Mouse (Mus musculus) CH12.LX (cell line): ENCODE measurements around the gene Pbx3. TPM values are rescaled to one million over a fixed set of nuclear protein-coding genes. Genes with fewer than 3 reads are reported as not detected.

Source experiments
- DNase-seq: peaks from one replicate; pipeline ENCODE4 v3.0.0-alpha.2; 2013; ENCODE audit errors: extremely low read depth
- H3K27ac ChIP-seq: 2 replicates; pipeline ENCODE4 v1.5.1; 2012; ENCODE audit warnings: low read depth, mild to moderate bottlenecking, control low read depth, moderate library complexity; ENCODE audit not compliant: insufficient read depth
- H3K27me3 ChIP-seq: replicated peaks from 2 replicates; pipeline ENCODE3; 2012; ENCODE audit warnings: inconsistent platforms
- H3K36me3 ChIP-seq, 2 experiments: replicated peaks in 1 of 2; 2 replicates each; pipeline versions ENCODE3 to v1.6.1; 2012; ENCODE audit warnings: inconsistent platforms in 1 of 2, low read length in 1 of 2, mild to moderate bottlenecking in 1 of 2, mixed read lengths in 1 of 2, moderate library complexity in 1 of 2; ENCODE audit not compliant: control insufficient read depth in 1 of 2, insufficient read depth in 1 of 2
- H3K4me1 ChIP-seq, 2 experiments: 2 replicates each; pipeline ENCODE4 v1.6.1; 2012; ENCODE audit warnings: inconsistent platforms in 1 of 2, moderate library complexity in 1 of 2; ENCODE audit not compliant: insufficient read depth in 2 of 2, control insufficient read depth in 1 of 2
- H3K4me2 ChIP-seq: 2 replicates; pipeline ENCODE4 v1.6.1; 2012; ENCODE audit warnings: low read depth, mild to moderate bottlenecking, control low read depth; ENCODE audit not compliant: poor library complexity, insufficient read depth, severe bottlenecking
- H3K4me3 ChIP-seq, 3 experiments: fragments of 150-350 bp in 1 of 3; sonication (generic) in 1 of 3; replicated peaks in 1 of 3; 2 replicates each; pipeline versions ENCODE3 to v1.5.1; 2011 to 2012; ENCODE audit warnings: low read depth in 2 of 3, low read length in 2 of 3, mild to moderate bottlenecking in 2 of 3, moderate library complexity in 2 of 3, control low read depth in 1 of 3, improper control_type of control experiment in 1 of 3, inconsistent platforms in 1 of 3, mixed read lengths in 1 of 3; ENCODE audit not compliant: poor library complexity in 1 of 3
- H3K79me2 ChIP-seq: replicated peaks from 2 replicates; pipeline ENCODE4 v1.6.1; 2012; ENCODE audit warnings: mild to moderate bottlenecking, moderate library complexity; ENCODE audit not compliant: control insufficient read depth, poor library complexity, insufficient read depth, severe bottlenecking; ENCODE audit errors: extremely low read depth
- H3K9ac ChIP-seq: 2 replicates; pipeline ENCODE4 v1.6.1; 2012; ENCODE audit warnings: low read depth, mild to moderate bottlenecking, control low read depth, moderate library complexity; ENCODE audit not compliant: insufficient read depth
- H3K9me3 ChIP-seq: replicated peaks from 2 replicates; pipeline ENCODE3; 2012; ENCODE audit warnings: low read length, inconsistent platforms, mixed read lengths
- BHLHE40 ChIP-seq: IDR thresholded peaks from 2 replicates; pipeline ENCODE4 v1.6.1; 2011; ENCODE audit warnings: mild to moderate bottlenecking, low read depth, low read length, improper control_type of control experiment
- CTCF ChIP-seq, 2 experiments: IDR thresholded peaks in 1 of 2; conservative IDR thresholded peaks in 1 of 2; 2 replicates each; pipeline ENCODE4 v1.5.1; 2011 to 2012; ENCODE audit warnings: low read depth in 2 of 2, low read length in 2 of 2, improper control_type of control experiment in 1 of 2, inconsistent platforms in 1 of 2, mild to moderate bottlenecking in 1 of 2, moderate library complexity in 1 of 2
- ETS1 ChIP-seq: conservative IDR thresholded peaks from 2 replicates; pipeline ENCODE4 v1.6.1; 2012; ENCODE audit warnings: low read depth, mild to moderate bottlenecking, inconsistent platforms, low read length, improper control_type of control experiment, moderate library complexity
- GABPA ChIP-seq: IDR thresholded peaks from 2 replicates; pipeline ENCODE4 v1.6.1; 2012; ENCODE audit warnings: low read depth, low read length, improper control_type of control experiment, inconsistent platforms; ENCODE audit not compliant: insufficient replicate concordance
- MAFK ChIP-seq: IDR thresholded peaks from 2 replicates; pipeline ENCODE4 v1.6.1; 2011; ENCODE audit warnings: low read length, improper control_type of control experiment; ENCODE audit not compliant: insufficient replicate concordance
- MAZ ChIP-seq: IDR thresholded peaks from 2 replicates; pipeline ENCODE4 v1.6.1; 2012; ENCODE audit warnings: low read depth, mild to moderate bottlenecking, inconsistent platforms, low read length, improper control_type of control experiment, moderate library complexity
- MXI1 ChIP-seq: IDR thresholded peaks from 2 replicates; pipeline ENCODE4 v1.6.1; 2011; ENCODE audit warnings: mild to moderate bottlenecking, low read depth, low read length, improper control_type of control experiment
- NRF1 ChIP-seq: IDR thresholded peaks from 2 replicates; pipeline ENCODE4 v1.6.1; 2014; ENCODE audit warnings: low read depth, mild to moderate bottlenecking, inconsistent platforms, low read length, improper control_type of control experiment, moderate library complexity
- POLR2AphosphoS2 ChIP-seq: IDR thresholded peaks from 2 replicates; pipeline ENCODE4 v1.6.1; 2011; ENCODE audit warnings: low read depth, low read length, improper control_type of control experiment
- RAD21 ChIP-seq: IDR thresholded peaks from 2 replicates; pipeline ENCODE4 v1.6.1; 2011; ENCODE audit warnings: low read depth, mild to moderate bottlenecking, low read length, improper control_type of control experiment, moderate library complexity
- SIN3A ChIP-seq: IDR thresholded peaks from 2 replicates; pipeline ENCODE4 v1.6.1; 2012; ENCODE audit warnings: low read length, improper control_type of control experiment, inconsistent platforms
- SMC3 ChIP-seq: IDR thresholded peaks from 2 replicates; pipeline ENCODE4 v1.6.1; 2011; ENCODE audit warnings: low read depth, low read length, improper control_type of control experiment
- TBP ChIP-seq: conservative IDR thresholded peaks from 2 replicates; pipeline ENCODE4 v1.6.1; 2011; ENCODE audit warnings: low read depth, low read length, improper control_type of control experiment
- TCF12 ChIP-seq: IDR thresholded peaks from 2 replicates; pipeline ENCODE4 v1.6.1; 2014; ENCODE audit warnings: low read depth, mild to moderate bottlenecking, inconsistent platforms, low read length, improper control_type of control experiment
- UBTF ChIP-seq: IDR thresholded peaks from 2 replicates; pipeline ENCODE4 v1.6.1; 2012; ENCODE audit warnings: low read depth, mild to moderate bottlenecking, inconsistent platforms, low read length, improper control_type of control experiment, moderate library complexity
- USF2 ChIP-seq: conservative IDR thresholded peaks from 2 replicates; pipeline ENCODE4 v1.6.1; 2011; ENCODE audit warnings: low read depth, low read length, improper control_type of control experiment
- ZC3H11A ChIP-seq: IDR thresholded peaks from 2 replicates; pipeline ENCODE4 v1.6.1; 2012; ENCODE audit warnings: low read depth, mild to moderate bottlenecking, inconsistent platforms, low read length, improper control_type of control experiment
- ZKSCAN1 ChIP-seq: IDR thresholded peaks from 2 replicates; pipeline ENCODE4 v1.6.1; 2012; ENCODE audit warnings: low read depth, inconsistent platforms, low read length, improper control_type of control experiment, borderline replicate concordance
- ZNF384 ChIP-seq: IDR thresholded peaks from 2 replicates; pipeline ENCODE4 v1.6.1; 2012; ENCODE audit warnings: low read depth, low read length, improper control_type of control experiment, inconsistent platforms
- dilution Hi-C: fragments of 300-500 bp; cut with MboI; formaldehyde crosslinking; loops from 2 replicates; pipeline ENCODE4 v1.14.3; 2020; ENCODE audit warnings: low sequenced_read_pairs; ENCODE audit not compliant: extremely low pct_unique_long_range_greater_than_20kb, extremely low pct_ligation_motif_present
- in situ Hi-C: fragments of 300-500 bp; cut with MboI; formaldehyde crosslinking; loops from 3 replicates; pipeline ENCODE4 v1.14.3; 2019; ENCODE audit warnings: low sequenced_read_pairs, low pct_ligation_motif_present, low pct_unique_long_range_greater_than_20kb, mixed read lengths
- polyA plus RNA-seq: library from polyadenylated mRNA; unstranded; fragments of >175 nt; gene quantifications from 2 replicates; pipeline ENCODE4 v1.2.1, GENCODE M21; 2012; ENCODE audit warnings: low read depth; ENCODE audit not compliant: insufficient read length
- total RNA-seq, 2 experiments: library from RNA; depleted of rRNA; stranded (reverse); fragments of 300-350 nt in 1 of 2; fragments of >200 nt in 1 of 2; gene quantifications; 2 replicates each; pipeline ENCODE4 v1.2.3; 2012 to 2014

The Pbx3 gene
- total and polyA plus RNA-seq, 3 experiments = 3.8 to 8.1 (median 5.9) TPM

DNA sequence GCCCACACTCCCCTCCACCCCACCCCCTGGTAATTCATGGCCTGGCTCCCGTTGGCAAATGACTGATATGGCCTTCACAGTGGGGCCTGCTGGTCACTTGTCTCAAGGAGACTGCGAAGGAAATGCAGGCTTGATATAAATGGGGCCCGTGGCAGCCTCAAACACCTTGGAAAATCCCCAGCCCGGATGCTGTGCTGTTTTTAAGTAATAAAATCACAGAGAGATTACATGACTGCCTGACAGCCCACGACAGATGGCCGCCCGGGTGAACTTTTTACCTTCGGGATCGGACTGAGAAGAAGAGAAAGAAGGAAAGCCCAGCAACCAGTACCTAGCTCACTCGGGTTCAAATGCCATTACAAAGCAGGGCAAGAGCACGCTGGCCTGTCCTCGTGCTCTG is 249.0 kb downstream of the Pbx3 start:
- no peak for DNase-seq
- peaks cover 44% of the 10 kb centered on the region for H3K27me3 ChIP-seq
- in situ Hi-C loops = no loop called here
- no peak overlapping the region for H3K27ac ChIP-seq
- H3K36me3 ChIP-seq = no peaks in the 10 kb centered on the region
- no peak for TF ChIP-seq TCF12
- TF ChIP-seq NRF1 = no peak
- TF ChIP-seq ZKSCAN1 = no peak
- no peak for TF ChIP-seq MAFK
- no peak for TF ChIP-seq MAZ
- TF ChIP-seq USF2 = no peak
- no peak for TF ChIP-seq RAD21
- no peak for TF ChIP-seq BHLHE40
- TF ChIP-seq ZNF384 = no peak
- TF ChIP-seq POLR2AphosphoS2 = no peak
- no peak for TF ChIP-seq ZC3H11A
- no peak for TF ChIP-seq TBP
- TF ChIP-seq GABPA = no peak
- TF ChIP-seq ETS1 = no peak
- TF ChIP-seq CTCF (conservative IDR thresholded peaks at IDR 0.05 in 1 of 2, IDR thresholded peaks at IDR 0.05 in 1 of 2; ENCODE audit: low read depth in 2 of 2, low read length in 2 of 2) = no peak
- TF ChIP-seq UBTF = no peak
- no peak for TF ChIP-seq MXI1
- no peak for TF ChIP-seq SIN3A
- TF ChIP-seq SMC3 = no peak
- TF ChIP-seq, all 38 proteins: peak for 0
- peaks cover 0 to 3% of the 10 kb centered on the region in 2 experiments; a peak in 2 of 4 replicates for H3K4me1 ChIP-seq
- H3K9me3 ChIP-seq = peaks cover 4% of the 10 kb centered on the region
- H3K79me2 ChIP-seq = no peaks in the 10 kb centered on the region
- dilution Hi-C loops = no loop called here
- no peak overlapping the region for H3K4me3 ChIP-seq
- no peak overlapping the region for H3K9ac ChIP-seq
- no peak overlapping the region for H3K4me2 ChIP-seq

Other genes with a start within 250 kb of the Pbx3 start
- gene Mapkap1, start 33.6 kb upstream of the Pbx3 start, total RNA-seq (2012; rRNA removed) = 42.8 and 45.8 TPM in 2 replicates
- gene Mapkap1, start 33.6 kb upstream of the Pbx3 start, total RNA-seq (2014; rRNA removed) = 40.7 and 47.1 TPM in 2 replicates
- gene Mapkap1, start 33.6 kb upstream of the Pbx3 start, polyA plus RNA-seq = 39.4 and 41.1 TPM in 2 replicates